Mouse (Mus musculus) left cerebral cortex, postnatal 4 days (tissue): ENCODE data around the gene Slc27a5. TPM values are rescaled to one million over a fixed set of nuclear protein-coding genes. Genes with fewer than 3 reads are reported as not detected.

Experiments
- DNase-seq: peaks from one replicate; pipeline ENCODE4 v3.0.0-alpha.2; 2022
- intact Hi-C: fragments of 180-260 bp; cut with DNase I; formaldehyde crosslinking; loops from one replicate; pipeline ENCODE4 v1.15.1; 2025
- total RNA-seq, 2 experiments: library from RNA; stranded (reverse); gene quantifications; 2 replicates each; pipeline ENCODE4 v1.2.3; 2021

Gene Slc27a5
- total RNA-seq, 2 experiments from 2014 or later = 0.32 to 0.36 TPM

DNA sequence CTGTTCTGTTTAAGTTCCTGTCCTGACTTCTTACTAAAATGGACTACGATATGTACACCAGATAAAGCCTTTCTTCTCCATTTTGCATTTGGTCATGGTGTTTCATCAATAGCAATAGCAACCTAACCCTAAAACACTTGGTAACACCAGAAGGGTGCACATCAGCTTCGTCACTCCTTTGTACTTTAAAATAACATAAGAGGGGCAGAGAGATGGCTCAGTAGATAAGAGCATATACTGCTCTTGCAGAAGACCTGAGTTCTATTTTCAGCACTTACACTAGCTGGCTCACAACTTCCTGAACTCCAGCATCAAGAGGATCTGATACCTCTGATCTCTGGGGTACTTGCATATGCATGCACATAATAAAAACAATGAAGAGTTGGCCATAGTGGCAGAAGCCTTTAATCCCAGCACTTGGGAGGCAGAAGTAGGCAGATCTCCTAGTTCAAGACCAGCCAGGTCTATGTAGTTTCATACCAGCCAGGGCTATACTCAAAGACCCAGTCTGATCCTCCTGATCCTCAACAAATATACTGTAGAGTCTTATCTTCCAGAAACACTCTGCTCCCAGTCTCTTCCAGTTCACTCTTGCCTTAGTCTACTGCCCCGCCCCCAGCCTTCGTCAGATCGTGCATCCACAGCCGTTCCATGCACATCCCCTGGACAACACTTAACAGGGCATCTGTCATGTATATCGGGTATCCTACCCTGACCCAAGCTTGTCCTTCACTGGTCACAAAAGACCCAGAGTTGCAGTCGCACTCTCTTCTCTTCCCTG lies 10.4 kb downstream of the Slc27a5 start:
- no peak for DNase-seq
- intact Hi-C loops = no loop called here

DNA sequence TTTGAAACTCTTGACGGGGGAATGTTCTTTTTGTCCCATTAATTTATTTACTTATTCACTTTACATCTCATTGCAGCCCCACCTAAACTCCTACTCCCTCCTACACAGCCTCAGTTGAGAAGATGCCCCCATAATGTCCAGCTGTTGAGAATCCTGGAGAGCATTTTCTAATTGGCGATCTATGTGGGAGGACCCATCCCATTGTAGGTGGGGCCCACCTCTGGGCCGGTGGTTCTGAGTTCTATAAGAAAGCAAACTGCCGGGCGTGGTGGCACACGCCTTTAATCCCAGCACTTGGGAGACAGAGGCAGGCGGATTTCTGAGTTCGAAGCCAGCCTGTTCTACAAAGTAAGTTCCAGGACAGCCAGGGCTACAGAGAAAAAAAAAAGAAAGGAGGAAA lies 11.1 kb downstream of the Slc27a5 start:
- intact Hi-C loops = no loop called here

DNA sequence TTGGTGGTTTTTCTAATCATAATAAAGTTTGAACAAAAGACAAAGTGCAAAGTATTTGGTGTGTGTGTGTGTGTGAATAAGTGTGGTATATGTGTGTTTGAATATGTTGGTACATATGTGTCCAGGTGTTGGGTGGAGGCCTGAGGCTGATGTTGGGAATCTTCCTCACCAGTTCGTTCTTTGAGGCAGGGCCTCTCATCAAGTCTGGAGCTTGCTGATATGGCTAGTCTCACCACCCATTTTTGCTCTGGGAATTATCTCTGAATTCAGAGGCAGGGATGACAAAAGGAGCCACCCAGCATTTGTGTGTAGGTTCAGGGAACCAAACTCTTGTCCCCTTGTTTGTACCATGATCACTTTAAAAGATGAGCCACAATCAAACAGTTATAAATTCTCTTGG lies 12.3 kb downstream of the Slc27a5 start:
- no peak for DNase-seq
- intact Hi-C loops = no loop called here

More for the DNA sequence above, 11.1 kb downstream of the Slc27a5 start:
- no peak for DNase-seq

DNA sequence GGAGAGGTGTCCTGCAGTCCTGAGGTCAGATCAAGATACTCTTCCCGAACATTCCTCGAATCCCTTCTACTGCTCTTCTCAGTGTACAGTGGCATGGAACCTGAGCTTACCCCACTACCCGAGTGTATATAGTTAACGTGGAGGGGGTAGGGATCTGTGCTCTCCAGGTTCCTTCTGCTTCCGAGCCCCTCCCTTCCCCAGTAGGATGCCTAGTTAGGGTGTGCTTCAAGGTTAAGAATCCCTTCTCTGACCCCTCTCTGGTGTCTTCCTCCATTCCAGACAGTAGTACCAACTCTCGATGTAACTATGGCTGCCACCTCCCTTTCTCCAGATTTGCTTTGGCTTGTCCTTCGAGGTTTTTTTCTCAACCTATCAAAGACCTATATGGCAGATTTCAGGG lies 17.7 kb downstream of the Slc27a5 start:
- intact Hi-C loops = no loop called here
- no peak for DNase-seq

DNA sequence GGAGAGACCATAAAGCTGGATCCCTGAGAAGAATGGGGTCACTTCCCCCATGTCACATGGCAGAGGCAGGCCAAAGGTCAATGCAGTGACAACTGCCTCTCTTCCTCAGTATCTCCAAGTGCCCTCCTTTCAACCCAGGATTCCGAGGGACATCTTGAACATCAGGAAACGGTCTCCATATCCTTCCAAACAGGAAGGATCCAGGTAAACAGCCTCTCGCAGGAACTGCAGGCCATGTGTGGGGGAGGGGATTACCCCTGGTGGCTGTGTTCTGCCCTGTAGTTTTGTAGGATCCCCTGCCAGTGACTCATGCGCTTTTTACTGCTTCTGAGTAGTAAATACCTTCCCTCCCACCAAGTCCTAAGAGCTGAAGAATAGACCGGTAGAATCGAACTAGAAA lies 18.2 kb downstream of the Slc27a5 start:
- no peak for DNase-seq
- intact Hi-C loops = no loop called here

DNA sequence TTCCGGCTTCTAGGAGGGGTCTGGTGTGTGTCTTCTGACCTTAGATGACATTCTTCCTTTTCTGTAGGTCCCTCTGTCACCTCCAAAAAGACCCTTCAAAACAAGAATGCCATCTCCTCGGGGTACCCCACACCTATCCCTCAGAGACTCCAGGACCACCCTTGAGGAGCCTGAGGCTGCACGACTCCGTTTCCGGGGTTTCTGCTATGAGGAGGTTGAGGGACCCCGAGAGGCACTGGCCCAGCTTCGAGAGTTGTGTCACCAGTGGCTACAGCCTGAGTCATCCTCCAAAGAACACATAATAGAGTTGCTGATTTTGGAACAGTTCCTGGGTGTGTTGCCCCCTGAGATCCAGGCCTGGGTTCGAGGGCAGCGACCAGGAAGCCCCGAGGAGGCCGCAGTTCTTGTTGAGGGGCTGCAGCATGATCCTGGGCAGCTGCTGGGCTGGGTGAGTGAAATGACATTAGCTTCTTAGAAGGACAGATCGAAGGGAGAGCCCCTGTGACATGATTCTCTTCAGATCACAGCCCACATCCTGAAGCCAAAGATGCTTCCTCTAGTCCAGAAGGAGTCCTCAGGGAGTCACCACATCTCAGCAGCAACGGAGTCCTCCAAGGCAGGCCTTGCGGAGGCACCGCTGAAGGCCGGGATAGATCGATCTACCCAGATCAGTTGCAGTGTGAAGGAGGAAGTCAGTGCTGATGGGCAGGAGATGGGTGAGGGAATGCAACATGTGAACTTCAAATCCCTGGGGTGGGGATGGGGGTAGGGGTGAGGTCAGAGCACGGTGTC lies 18.9 kb downstream of the Slc27a5 start:
- DNase-seq = no peak
- intact Hi-C loops = no loop called here

DNA sequence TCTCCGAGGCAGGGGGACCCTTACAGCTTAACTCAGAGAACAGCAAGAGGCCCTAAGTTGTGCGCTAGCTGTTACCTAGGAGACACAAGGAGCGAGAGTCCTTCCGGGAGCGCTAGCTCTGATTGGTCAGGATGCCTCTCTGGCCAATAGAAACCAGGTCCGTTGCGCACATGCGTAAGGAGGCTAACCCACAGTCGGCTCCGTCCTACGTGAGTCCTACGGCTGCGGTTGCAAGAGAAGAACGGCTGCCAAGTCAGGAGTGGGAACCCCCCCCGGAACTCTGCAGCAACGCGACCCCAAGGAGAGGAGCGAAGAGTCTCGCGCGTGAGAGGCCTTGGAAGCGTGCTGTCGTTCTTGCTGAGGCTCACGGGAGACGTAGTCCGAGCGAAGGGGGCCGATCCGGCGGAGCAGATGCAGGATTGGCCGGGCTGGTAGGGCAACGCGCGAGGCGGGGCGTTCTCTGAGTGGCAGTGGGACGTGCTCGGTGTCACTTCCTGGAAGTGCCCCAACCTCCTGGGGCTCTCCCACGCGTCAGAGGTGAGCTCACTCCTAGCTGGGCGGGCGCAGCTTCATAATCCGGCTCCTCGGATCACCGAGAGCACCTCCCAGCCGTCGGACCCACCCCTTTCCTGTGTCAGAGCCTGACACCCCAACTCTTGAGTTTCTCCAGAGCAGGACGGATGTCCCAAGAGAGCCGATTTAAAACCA lies 20.2 kb downstream of the Slc27a5 start, which contains the start of gene Zfp446:
Zfp446 (plus strand) TSS at position 167 of the 708 bp plus-strand sequence.
- peak; percentile 99 for DNase-seq
- intact Hi-C loops = no loop called here

DNA sequence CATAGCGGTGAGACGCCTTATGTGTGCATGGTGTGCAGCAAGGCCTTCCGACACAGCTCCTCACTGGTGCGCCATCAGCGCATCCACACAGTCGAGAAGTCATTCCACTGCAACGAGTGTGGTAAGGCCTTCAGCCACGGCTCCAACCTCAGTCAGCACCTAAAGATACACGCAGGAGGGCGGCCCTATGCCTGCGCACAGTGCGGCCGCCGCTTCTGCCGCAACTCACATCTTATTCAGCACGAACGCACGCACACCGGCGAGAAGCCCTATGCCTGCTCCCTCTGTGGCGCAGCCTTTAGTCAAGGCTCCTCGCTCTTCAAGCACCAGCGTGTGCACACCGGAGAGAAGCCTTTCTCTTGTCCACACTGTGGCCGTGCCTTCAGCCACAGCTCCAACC lies 27.1 kb downstream of the Slc27a5 start:
- intact Hi-C loops = no loop called here

DNA sequence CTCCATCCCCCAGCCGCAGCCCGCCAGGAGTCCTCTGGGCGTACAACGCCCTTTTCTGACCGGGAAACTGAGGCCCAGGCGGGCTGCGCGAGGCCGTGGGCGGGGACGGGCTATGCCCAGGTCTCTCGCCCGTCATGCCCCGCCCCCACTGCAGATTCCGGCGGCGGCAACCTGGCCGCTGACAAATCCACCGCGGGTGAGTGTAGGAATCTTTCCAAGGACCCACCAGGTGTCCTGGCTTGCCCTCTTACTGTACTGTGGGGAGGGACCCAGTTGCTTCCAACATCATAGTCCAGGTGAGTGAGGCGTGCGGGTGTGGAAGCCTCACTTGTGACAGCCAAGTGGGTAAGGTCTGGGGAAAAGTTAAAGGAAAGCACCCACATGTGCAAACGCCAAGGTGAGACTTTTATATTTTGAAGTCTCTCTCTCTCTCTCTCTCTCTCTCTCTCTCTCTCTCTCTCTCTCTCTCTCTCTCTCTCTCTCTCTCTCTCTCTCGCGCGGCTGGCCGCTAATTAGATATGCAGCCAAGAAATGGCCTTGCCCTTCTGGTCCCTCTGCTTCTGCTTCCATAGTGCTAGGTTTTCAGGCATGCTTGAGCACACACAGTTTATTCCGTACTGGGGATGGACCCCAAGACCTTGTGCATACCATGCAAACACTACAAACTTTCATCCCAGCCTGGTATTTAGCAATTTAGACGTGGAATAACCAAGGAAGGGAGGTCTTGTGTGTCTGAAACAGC lies 31.7 kb downstream of the Slc27a5 start:
- peak; percentile 80 for DNase-seq
- intact Hi-C loops = no loop called here

More for the DNA sequence above, 27.1 kb downstream of the Slc27a5 start:
- DNase-seq = no peak

DNA sequence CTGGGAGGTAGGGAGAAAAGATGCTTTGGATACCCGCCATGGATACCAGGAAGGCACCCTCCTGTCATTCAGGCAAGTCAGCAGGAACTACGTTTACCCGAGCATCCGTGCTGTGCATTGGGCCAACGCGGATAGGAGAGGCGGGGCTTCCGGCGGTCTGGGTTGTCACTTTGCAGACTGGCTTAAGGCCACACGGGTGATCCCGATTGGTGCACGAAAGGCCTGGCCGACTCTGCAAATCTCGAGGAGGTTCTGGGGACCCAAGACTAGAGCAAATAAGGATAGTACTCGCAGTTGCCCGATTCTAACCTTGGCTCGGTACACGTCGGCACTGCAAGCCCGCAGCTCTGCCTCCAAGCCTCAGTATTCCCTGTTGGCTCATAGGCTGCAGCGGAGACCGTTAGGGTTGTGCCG lies 32.3 kb downstream of the Slc27a5 start, which contains the start of gene Zfp324:
Zfp324 (plus strand) TSS at position 161 of the 414 bp plus-strand sequence.
- intact Hi-C loops = no loop called here
- peak; percentile 91 for DNase-seq

DNA sequence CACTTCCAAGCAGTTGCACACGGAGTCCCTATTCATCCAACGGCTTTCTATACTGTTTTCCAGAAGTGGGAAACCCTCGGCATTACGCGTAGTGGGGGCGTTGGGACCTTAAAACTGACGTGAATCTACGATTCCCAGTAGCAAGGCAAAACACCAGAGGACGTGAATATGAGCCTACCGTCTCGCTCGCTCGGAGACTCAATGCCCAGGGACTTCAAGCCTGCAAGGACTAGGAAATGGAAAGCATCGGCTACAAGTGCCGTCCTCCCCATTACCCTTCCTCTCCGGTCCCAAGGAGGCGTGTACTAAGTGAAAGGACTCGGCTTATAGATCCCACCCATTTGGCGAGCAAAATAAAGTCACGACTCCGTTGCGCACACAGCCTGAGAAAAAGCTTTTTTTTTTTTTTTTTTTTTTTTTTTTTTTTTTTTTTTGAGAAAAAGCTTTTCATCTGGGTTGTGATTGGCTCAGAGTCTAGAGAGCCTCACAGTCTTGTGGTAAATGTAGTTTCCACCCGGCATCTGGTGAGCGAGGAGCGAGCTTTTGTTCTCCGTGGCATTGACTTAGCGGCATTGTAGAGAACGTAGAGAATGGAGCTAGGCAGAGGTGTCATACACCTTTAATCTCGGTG lies 36.4 kb downstream of the Slc27a5 start:
- intact Hi-C loops = no loop called here
- peak; percentile 45 for DNase-seq

DNA sequence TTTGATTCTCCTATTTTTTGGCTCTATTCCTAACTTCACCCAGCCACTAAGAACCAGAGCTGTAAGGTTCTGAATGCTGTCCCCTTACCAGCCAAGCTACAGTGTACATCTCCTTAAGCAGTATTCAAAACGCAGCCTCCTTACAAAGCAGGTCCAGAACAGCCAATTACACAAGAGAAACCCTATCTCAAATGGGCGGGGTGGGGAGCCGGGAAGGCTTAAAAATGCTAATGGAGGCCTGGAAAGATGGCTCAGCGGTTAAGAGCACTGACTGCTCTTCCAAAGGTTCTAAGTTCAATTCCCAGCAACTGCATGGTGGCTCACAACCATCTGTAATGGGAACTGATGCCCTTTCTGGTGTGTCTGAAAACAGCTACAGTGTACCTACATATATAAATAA lies 38.3 kb downstream of the Slc27a5 start:
- intact Hi-C loops = no loop called here
- no peak for DNase-seq

DNA sequence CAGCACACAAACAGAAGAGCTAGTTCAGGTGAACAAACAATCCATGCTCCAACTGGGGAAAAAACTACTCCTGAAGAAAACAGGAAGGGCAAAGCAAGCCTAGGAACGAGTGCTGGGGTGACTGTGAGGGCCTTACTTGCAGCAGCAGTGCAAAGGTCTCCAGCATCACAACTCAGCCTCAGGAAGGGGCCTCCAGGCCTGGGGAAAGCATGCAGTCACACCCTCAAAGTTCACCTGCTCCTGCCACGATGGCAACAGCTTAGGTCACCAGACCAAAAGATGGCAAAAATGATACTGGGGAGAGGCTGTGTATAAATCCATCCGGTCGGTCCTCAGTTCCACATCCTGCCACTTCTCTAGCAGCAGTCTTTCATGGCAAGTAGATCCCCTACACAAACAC lies 39.0 kb downstream of the Slc27a5 start:
- DNase-seq = no peak
- intact Hi-C loops = no loop called here

DNA sequence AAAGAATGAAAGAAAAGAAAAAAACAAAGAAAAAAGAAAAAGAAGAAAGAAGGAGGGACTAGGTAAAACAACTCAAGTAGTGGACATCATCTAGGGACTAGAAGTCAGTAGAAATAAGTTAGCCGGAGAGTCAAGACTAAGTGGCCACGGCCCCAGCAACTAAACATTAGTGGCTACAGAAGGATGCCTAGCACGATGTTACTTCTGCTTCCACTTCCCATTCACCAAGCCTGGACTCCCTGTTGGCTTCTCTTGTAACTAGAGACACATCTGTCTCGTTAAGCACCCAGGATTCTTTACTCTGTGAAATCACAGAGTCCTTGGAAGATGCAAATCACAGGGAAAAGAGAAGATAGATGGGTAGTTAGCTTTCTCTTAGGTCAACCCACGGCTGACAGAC lies 40.5 kb downstream of the Slc27a5 start:
- intact Hi-C loops = no loop called here
- DNase-seq = no peak

DNA sequence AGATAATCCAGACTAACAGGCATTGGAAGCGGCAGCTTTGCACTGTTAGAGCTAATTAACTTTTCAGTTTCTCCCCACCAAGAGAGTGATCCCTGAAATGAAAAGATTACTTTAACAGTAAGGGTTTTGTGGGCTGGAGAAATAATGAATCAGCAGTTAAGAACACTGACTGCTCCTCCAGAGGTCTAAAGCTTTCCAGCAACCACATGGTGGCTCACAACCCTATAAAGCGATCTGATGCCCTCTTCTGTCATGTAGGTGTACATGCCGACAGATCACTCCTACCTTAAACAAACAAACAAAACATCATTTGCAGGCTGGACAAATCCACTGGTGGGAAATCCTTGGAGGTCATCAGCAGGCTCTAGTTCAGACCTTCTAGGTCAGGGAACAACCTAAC lies 43.1 kb downstream of the Slc27a5 start:
- no peak for DNase-seq
- intact Hi-C loops = no loop called here

DNA sequence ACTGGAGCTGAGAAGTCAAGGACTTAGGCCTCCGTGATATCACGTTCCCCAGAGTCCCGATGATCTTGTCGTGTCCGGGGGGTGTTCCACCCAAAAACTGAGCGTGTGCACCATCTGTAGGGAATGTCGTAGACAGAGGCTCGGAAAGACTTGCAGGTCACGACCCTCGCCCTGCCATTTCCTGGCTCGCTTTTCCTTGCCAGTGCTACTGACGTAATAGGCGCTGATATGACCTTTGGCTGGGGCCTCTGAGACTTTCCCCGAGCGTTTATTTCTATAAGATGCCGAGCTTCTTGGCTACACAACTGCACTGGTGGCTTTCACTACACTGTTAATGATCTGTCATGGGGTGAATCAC lies 48.1 kb downstream of the Slc27a5 start:
- intact Hi-C loops = no loop called here

DNA sequence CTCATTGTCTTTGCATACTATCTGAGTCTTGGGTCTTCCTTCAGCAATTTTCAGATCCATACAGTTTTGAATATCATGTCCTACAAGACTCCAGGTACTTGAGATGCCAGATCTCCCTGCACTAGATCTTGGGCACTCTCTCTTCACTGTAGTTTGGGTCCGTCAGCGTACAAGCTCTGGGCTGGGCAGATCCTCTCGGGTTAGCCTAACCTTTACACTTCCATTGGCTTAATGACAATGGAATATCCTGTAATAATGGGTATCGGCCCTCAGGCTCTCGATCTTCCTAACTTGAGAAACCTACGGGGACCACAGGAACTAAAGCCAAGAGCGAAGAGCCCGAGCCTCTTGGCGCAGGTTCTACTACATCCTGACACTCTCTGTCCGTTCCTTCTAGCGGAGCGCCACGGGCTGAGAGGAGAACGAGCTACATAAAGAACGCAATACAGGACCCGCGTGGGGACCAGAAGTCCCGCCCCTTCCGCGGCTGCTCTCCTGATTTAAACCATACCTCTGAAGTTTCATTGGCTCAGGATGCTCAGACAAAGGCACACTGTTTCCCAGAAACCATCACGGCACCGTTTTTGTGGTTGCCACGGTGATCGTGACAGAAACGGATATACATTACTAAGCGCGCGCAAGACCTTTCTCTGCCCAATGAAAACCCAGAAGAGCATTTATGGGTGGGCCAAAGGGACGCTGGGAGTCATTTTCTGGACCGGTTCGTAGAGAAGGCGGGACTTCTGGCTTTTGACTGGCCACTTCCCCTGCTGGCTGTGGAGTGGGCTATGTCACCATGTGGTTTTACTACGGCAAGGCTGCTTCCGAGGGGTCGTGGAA lies 48.7 kb downstream of the Slc27a5 start:
- peak; percentile 91 for DNase-seq
- intact Hi-C loops = no loop called here

More for the DNA sequence above, 48.1 kb downstream of the Slc27a5 start:
- DNase-seq = no peak

DNA sequence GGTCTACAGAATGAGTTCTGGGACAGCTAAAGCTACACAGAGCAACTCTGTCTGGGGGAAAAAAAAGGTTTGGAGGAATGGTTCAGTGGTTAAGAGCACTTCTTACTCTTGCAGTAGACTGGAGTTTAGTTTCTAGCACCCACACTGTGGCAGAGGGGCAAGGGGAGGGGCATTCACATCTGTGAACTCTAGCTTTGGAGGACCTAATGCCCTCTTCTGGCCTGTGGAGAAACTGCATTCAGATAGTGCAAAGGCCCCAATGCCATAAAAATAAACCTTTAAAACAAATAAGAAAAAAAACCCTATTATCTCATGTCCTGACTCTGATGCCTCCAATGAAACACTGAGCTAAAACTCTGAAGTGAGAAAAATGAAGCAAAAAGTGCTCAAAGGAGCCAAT lies 54.5 kb downstream of the Slc27a5 start:
- intact Hi-C loops = no loop called here
- no peak for DNase-seq

DNA sequence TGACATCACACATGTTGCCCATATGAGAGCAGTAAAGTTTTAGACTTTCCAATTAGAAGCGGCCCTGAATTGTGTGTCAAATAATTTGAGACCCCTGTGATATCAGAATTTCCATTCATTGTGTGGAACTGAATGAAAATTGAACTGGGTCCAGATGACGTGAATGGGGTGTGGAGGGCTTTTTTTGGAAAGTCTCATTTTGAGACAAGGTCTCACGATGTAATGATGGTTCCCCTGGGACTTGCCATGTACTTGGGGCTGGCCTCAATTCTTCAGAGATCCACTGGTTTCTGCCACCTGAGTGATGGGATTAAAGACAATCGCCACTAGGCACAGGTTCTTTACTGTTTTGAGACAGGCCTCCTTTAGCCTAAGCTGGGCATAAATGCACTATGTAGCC lies 57.4 kb downstream of the Slc27a5 start:
- intact Hi-C loops = no loop called here
- DNase-seq = no peak
